Mouse (Mus musculus) spleen, adult 2 months (tissue): ENCODE measurements around the gene Inpp1. TPM values are rescaled to one million over a fixed set of nuclear protein-coding genes. Genes with fewer than 3 reads are reported as not detected.

ENCODE experiments used
- DNase-seq, 2 experiments: peaks; one replicate each; pipeline versions ENCODE4 v3.0.0 to v3.0.0-alpha.2; 2012 to 2021; ENCODE audit warnings: low spot score in 2 of 2, low read depth in 1 of 2
- H3K27ac ChIP-seq: fragments of 200-500 bp; 2 replicates; pipeline ENCODE4 v1.5.1; 2012; ENCODE audit warnings: low read length, inconsistent platforms; ENCODE audit not compliant: insufficient read depth
- H3K27me3 ChIP-seq: fragments of 200-500 bp; 2 replicates; pipeline ENCODE4 v1.6.1; 2012; ENCODE audit warnings: mild to moderate bottlenecking, moderate library complexity, low read length, inconsistent platforms; ENCODE audit not compliant: control insufficient read depth, insufficient read depth
- H3K36me3 ChIP-seq: fragments of 200-500 bp; 2 replicates; pipeline ENCODE4 v1.6.1; 2012; ENCODE audit warnings: mild to moderate bottlenecking, low read length, inconsistent platforms; ENCODE audit not compliant: control insufficient read depth, insufficient read depth
- H3K4me1 ChIP-seq: fragments of 200-500 bp; 2 replicates; pipeline ENCODE4 v1.6.1; 2011; ENCODE audit warnings: inconsistent platforms; ENCODE audit not compliant: control insufficient read depth, insufficient read depth, insufficient read length
- H3K4me3 ChIP-seq: fragments of 200-500 bp; 2 replicates; pipeline ENCODE4 v1.5.1; 2011; ENCODE audit warnings: mild to moderate bottlenecking, inconsistent platforms; ENCODE audit not compliant: insufficient read depth, insufficient read length; ENCODE audit errors: extremely low read depth
- CTCF ChIP-seq: fragments of 200-500 bp; IDR thresholded peaks from 2 replicates; pipeline ENCODE4 v1.5.1; 2011; ENCODE audit warnings: mild to moderate bottlenecking, inconsistent platforms; ENCODE audit not compliant: insufficient read depth, insufficient read length, insufficient replicate concordance; ENCODE audit errors: extremely low read depth
- POLR2A ChIP-seq: fragments of 200-500 bp; IDR thresholded peaks from 2 replicates; pipeline ENCODE4 v1.6.1; 2011; ENCODE audit warnings: low read depth, low read length, inconsistent platforms
- WGBS: fragments of 180-500 bp; shearing (Covaris S2); methylation state at CpG from one replicate; pipeline ENCODE4 v1.1.7; 2018; 5-methylcytosine and 5-hydroxymethylcytosine counted together
- polyA plus RNA-seq: library from polyadenylated mRNA; depleted of rRNA; stranded (reverse); fragments of >200 nt; gene quantifications from 2 replicates; pipeline ENCODE4 v1.2.3, GENCODE M21; 2012

The Inpp1 gene
- polyA plus RNA-seq, 1 experiment = 11.3 TPM

DNA sequence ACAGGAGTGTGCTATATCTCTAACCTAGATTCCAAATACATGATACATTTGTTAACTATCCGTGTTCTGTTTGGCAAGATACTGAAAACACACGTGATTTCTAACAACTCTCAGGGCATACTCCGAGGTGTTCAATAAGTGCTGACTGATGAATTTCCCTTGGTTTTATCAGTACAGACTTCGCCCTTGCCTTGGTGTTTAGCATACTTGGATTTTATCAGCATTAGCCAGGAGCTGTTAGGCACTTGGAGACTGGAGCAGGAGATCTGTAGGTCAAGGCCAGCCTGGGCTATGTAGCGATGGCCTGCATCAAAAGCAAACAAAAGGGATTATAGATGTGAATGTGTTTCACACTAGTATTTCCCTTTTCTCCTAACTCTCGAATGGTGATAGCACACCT, 9.0 kb downstream of the Inpp1 start:
- TF ChIP-seq POLR2A (no peak), CTCF (no peak)
- WGBS = 85% methylated on average over 6 of the region's 6 CpGs
- H3K4me1 ChIP-seq = no peaks in the 10 kb centered on the region
- no peaks in the 10 kb centered on the region for H3K36me3 ChIP-seq
- H3K27me3 ChIP-seq = no peaks in the 10 kb centered on the region
- DNase-seq = no peak
- no peak overlapping the region for H3K27ac ChIP-seq
- H3K4me3 ChIP-seq = no peak overlapping the region

DNA sequence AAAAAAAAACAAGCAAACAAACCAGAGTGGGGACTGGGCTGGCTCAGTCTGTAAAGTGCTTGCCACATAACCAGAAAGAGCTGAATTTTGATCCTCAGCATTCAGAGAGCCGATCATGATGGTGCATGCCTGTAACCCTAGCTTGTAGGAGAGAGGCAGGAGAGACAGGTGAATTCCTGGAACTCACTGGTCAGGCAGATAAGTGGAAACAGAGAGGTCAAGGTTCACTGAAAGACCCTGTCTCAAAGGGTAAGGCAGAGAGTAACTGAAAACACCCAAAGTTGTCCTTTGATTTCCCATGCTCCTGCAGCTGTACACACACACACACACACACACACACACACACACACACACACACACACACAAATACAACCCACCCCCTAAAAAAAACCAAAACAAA, 12.4 kb downstream of the Inpp1 start:
- TF ChIP-seq POLR2A (no peak), CTCF (no peak)
- Histone ChIP-seq H3K4me3 (no peak overlapping the region), H3K4me1 (peaks cover 10% of the 10 kb centered on the region; the same call in 1 of the 2 replicates), H3K27ac (no peak overlapping the region), H3K27me3 (no peaks in the 10 kb centered on the region), H3K36me3 (no peaks in the 10 kb centered on the region)
- 95% methylated on average over 1 of the region's 1 CpGs for whole genome bisulfite sequencing
- no peak for DNase-seq

DNA sequence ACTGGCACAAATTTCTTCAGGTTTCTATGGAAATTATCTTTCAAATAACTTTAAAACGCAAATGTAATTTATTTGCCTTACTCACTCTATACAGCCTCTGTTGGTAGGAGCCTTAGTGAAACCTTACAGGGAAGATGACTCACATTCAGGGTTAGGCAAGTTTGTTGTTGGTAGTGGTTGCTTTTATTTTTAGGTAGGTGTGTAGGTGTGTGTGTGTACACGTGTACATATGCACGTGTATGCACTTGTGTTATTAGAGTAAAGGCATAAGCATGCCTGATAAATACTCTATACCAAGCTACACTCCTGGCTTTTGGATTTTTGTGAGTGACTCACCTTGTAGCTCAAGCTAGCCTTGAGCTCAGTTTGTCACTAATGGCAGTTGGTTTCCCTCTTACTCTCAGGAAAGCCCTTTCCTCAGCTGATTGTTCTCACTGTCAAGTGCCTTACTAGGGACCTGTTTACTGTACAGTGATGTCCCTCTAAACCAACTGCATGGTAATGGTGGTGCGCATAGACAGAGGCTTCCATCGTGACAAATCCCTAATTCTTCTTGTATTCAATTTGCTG, 15.0 kb downstream of the Inpp1 start:
- H3K27ac ChIP-seq = no peak overlapping the region
- TF ChIP-seq POLR2A (no peak), CTCF (no peak)
- peaks cover 12% of the 10 kb centered on the region for H3K4me1 ChIP-seq
- 76% methylated on average over 5 of the region's 5 CpGs for WGBS
- no peaks in the 10 kb centered on the region for H3K36me3 ChIP-seq
- no peak overlapping the region for H3K4me3 ChIP-seq
- no peak for DNase-seq
- no peaks in the 10 kb centered on the region for H3K27me3 ChIP-seq

DNA sequence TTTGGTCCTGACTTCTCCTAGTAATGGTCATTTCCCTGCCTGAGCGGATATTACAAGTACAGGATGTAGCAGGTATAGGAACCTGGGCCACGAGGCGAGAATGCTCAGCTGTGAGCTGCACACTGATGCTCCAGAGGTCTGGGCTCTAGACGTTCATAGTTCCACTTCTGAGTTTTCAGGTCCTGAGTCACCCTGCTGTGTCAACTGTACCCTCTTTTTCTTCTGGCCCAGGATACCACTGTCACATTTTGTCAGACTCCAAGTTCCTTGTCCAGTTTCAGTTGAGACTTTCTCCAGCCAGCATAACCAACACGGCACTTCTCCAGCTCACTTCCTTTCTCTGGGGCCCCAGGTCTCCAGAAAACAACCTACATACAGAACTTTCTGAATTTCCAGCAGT, 15.8 kb downstream of the Inpp1 start:
- DNase-seq = no peak
- H3K4me1 ChIP-seq = peaks cover 12% of the 10 kb centered on the region
- no peaks in the 10 kb centered on the region for H3K27me3 ChIP-seq
- H3K36me3 ChIP-seq = no peaks in the 10 kb centered on the region
- TF ChIP-seq CTCF = no peak
- TF ChIP-seq POLR2A = no peak
- peak overlapping the region; percentile 20; the same call in 1 of the 2 replicates for H3K27ac ChIP-seq
- WGBS = 28% methylated on average over 5 of the region's 5 CpGs
- H3K4me3 ChIP-seq = no peak overlapping the region

- TF ChIP-seq CTCF (no peak), POLR2A (peak; percentile 42; the same call in 1 of the 2 replicates)
- peaks cover 3% of the 10 kb centered on the region; the same call in 1 of the 2 replicates for H3K36me3 ChIP-seq
- under 1% methylated on average over 3 of the region's 3 CpGs for WGBS
- H3K4me3 ChIP-seq = no peak overlapping the region
- peaks cover 12% of the 10 kb centered on the region for H3K4me1 ChIP-seq
- H3K27me3 ChIP-seq = no peaks in the 10 kb centered on the region
- peak; percentile 63 to 77 for DNase-seq
- H3K27ac ChIP-seq = peak overlapping the region; percentile 80
These were observed 17.1 kb downstream of the Inpp1 start for GRCm38 (mm10) chr1:52800340-52800740.

DNA sequence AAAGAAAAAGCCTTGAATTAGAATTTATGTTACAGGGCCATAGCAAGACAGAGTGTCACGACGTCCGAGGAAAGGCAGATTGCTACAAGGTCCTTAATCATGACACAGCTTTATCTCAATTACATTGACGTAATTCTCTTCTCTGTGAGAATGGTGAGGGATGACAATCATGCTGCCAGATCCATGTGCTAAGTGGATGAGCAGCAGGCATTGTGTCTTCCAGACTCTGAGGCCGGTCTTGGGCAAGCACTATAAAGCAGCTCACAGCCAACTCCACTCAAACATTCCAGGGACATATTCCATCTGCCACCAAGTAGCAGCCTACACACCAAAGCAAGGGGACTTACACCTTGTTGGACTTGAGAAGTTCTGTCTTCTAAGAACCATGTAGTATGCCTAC, 17.7 kb downstream of the Inpp1 start:
- 27% methylated on average over 5 of the region's 5 CpGs for WGBS
- peak overlapping the region; percentile 80 for H3K27ac ChIP-seq

GRCm38 (mm10) chr1:52799056-52799726, 18.3 kb downstream of the Inpp1 start:
- WGBS = 3% methylated on average over 10 of the region's 10 CpGs
- no peak for TF ChIP-seq POLR2A
- no peak for TF ChIP-seq CTCF
- Histone ChIP-seq H3K36me3 (peaks cover 10% of the 10 kb centered on the region; the same call in 1 of the 2 replicates), H3K4me3 (peak overlapping the region; percentile 53), H3K4me1 (peaks cover 12% of the 10 kb centered on the region), H3K27me3 (no peaks in the 10 kb centered on the region), H3K27ac (peak overlapping the region; percentile 80)
- peak; percentile 24 to 27 for DNase-seq

More for the DNA sequence above, 17.7 kb downstream of the Inpp1 start:
- Histone ChIP-seq H3K36me3 (peaks cover 4% of the 10 kb centered on the region; the same call in 1 of the 2 replicates), H3K27me3 (no peaks in the 10 kb centered on the region), H3K4me3 (peak overlapping the region; percentile 34; the same call in 1 of the 2 replicates), H3K4me1 (peaks cover 12% of the 10 kb centered on the region)
- no peak for TF ChIP-seq POLR2A
- TF ChIP-seq CTCF = no peak
- DNase-seq = no peak
